Mouse (Mus musculus): ENCODE measurements around the gene Dusp16.

Gene Dusp16

DNA sequence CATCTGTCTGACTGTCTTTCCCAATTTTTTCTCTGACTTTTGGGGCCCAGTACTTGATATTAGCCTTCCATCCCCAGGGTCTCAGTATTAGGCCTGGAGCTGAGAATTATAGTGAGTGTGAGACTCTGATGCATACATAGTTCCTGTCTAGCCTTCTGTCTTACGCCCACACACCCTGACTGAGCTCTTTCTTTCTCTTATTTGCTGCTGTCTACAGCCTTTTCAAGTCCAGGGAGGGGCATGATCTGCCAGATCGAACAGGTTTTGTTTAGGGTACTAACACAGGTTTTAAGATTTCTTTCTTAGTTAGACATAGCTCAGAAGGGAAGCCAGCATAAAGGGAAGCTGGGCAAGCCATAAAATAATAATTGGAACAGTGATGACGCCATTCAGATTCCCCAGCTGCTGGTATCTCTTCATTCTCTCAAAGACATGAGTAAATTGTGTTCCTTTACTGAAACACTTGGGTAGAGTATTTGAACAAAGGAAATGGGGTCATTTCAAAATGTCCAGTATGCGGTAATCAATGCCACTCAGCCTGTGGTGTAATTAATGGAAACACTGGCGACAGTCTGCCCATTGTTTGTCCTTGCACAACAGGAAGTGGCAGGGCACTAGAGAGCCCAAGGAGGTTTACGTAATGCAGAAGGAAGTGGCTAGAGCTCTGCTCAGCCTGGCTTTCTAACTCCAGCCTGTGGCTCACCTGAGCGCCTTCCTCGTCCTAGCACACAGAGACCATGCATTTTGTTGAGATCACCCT lies 91.8 kb downstream of the Dusp16 start:
- ChIA-PET POLR2A (interaction anchor here in 2 of 4 experiments (0.6 to 1.8 kb wide), 10 partner anchors 10 to 369 kb away, joined by 3 to 7 read pairs (median 4); no protein-coding TSS in a partner anchor), CTCF (interaction anchor here in 3 of 4 experiments (0.6 to 0.7 kb wide), 3 partner anchors 32 to 281 kb away, joined by 3 to 6 read pairs (median 4); partner anchors contain the start of gene Apold1 (in 1 of the 3))

DNA sequence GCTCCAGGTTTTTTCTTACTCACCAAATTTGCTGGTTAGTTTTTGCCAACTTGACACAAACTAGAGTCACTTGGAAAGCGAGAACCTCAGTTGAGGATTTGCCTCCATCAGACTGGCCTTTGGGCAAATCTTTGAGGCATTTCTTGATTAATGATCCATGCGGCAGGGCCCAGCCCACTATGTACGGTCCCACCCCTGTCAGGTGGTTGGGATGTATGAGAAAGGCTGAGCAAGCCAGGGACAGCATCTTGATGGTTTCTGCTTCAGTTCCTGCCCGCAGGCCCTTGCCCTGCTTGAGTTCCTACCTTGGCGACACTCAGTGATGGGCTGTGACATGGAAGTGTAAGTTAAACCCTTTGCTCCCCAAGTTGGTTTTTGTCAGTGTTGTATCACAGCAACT lies 94.2 kb downstream of the Dusp16 start:
- ChIA-PET CTCF (interaction anchor here in 1 of 4 experiments (0.6 to 1.3 kb wide), 2 partner anchors 31 to 39 kb away, joined by 5 to 7 read pairs; no protein-coding TSS in a partner anchor), POLR2A (interaction anchor here in 1 of 4 experiments (0.6 to 2.4 kb wide), 3 partner anchors 9 to 12 kb away, joined by 3 to 7 read pairs (median 5); no protein-coding TSS in a partner anchor)

DNA sequence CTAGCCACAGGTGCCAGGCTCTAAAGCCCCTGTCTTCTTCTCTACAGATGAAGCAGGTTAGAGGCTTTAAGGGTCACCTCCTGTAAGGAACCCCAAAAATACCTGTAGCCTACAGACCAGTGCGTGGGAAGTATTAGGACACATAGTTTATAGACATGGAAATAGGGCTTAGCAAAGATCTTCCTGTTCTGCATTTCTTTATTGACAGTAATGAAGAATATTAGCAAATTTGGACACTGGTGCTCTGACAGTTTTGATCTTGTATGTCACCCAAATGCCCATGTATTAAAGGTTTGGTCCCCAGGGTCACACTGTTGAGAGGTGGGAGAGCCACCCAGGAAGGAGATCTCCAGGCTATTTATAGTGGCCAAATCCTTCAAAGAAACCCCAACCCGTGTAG lies 95.9 kb downstream of the Dusp16 start:
- ChIA-PET CTCF (no interaction called here), POLR2A (interaction anchor here in 2 of 4 experiments (0.8 to 2.4 kb wide), 3 partner anchors 10 to 17 kb away, joined by 3 to 7 read pairs (median 3); no protein-coding TSS in a partner anchor)

DNA sequence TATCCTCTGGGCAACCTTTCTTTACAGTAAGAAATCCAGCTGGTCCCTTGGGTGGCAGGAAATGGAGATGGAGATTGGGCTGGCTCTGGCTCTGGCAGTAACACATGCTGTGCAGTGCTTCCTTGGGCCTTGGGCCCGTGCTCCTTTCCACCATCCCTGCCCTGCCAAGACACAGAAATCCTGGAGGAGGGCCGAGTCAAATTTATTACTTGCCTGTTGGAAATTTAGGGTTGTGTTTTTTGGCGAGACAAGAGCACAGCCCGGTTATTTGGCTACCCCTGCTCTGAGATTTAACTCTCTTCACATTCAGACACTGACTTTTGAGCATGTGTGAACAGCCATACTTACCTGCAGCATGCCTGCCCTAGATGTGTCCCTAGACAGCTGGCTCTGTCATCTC lies 96.3 kb downstream of the Dusp16 start:
- CTCF ChIA-PET = no interaction called here
- POLR2A ChIA-PET = interaction anchor here in 2 of 4 experiments (1.0 to 2.4 kb wide), 2 partner anchors 9 to 10 kb away, joined by 3 to 7 read pairs; no protein-coding TSS in a partner anchor

DNA sequence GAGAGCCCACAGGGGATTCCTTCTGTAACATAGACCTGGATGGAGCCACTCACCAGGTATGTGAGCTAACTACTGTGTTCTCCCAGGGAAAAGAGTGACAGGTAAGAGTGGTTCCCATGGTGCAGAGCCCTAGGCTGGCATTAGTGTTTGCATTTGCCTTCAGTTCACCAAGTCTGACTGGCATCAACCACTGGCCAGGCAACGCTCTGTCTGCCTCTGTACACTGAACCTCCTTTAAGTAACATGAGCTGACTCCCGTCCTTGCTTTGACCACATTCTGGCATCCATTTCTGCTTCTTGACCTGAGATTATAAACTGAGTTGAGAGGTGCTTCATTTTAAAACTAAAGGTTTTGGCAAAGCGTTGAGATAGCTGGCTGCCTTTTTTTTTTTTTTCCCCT lies 96.8 kb downstream of the Dusp16 start:
- ChIA-PET CTCF (no interaction called here), POLR2A (interaction anchor here in 2 of 4 experiments (0.5 to 1.0 kb wide), 2 partner anchors 9 to 279 kb away, joined by 3 read pairs; no protein-coding TSS in a partner anchor)

DNA sequence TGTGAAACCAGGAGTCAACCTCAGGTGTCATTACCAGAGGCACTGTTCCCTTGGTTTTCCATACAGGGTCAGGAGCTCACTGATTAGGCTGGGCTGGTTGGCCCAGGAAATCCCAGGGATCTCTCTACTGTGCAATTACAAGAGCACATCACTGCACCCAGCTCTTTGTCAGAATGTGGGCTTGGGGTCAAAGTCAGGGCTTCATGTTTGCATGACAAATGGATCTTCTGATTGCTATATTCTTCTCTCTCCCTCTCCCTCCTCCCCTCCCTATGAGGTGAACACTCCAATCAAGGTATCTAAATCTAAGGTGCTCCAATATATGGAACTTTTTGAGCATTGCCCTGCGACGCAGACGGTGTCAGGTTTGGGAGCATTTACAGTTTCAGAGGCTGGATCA lies 97.4 kb downstream of the Dusp16 start:
- POLR2A ChIA-PET = interaction anchor here in 2 of 4 experiments (0.5 to 1.3 kb wide), 2 partner anchors 11 to 278 kb away, joined by 3 read pairs; no protein-coding TSS in a partner anchor
- CTCF ChIA-PET = no interaction called here

DNA sequence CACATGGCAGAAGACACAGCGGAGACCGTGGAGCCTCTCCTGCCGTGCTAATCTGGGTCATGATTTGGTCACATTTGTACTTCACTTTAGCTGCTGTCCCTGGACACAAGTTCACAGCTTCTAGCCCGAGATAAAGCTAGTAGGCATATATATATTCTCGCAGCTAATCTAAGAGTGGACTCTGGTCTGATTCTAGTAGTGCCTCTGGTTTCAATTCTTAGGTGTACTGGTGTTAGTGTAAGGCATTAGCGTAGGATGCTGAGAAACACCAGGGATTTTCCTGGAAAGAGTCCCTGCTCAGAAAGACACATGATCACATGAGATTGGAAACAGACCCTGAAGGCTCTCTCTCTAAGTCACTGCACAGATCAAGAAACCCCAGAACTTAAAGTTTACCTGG lies 97.9 kb downstream of the Dusp16 start:
- ChIA-PET POLR2A (interaction anchor here in 1 of 4 experiments (0.6 to 1.3 kb wide), 2 partner anchors 12 to 216 kb away, joined by 3 to 7 read pairs; no protein-coding TSS in a partner anchor), CTCF (no interaction called here)

DNA sequence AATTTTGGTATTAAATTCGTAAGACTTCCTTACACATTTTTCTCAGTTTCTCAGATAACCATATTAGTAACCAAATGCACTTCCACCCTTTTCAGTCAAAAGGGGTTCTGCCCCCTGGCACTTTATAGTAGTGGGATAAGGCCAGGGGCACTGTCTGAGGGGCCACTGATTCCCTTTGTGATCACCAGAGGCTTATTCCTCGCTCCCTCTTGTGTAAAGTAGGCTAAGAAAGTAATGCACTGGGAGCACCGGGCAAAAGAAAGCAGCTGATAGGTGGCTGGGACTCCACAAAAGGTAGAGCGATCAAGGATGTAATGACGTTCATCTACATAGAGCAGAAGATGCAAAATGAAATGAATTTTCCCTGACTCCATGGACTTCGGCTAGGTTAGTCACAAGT lies 106.9 kb downstream of the Dusp16 start:
- ChIA-PET POLR2A (interaction anchor here in 2 of 4 experiments (0.6 to 2.4 kb wide), 10 partner anchors 7 to 213 kb away, joined by 3 to 7 read pairs (median 4); no protein-coding TSS in a partner anchor), CTCF (interaction anchor here in 1 of 4 experiments (1.1 kb wide), 1 partner anchor 22 kb away, joined by 3 read pairs; no protein-coding TSS in a partner anchor)

DNA sequence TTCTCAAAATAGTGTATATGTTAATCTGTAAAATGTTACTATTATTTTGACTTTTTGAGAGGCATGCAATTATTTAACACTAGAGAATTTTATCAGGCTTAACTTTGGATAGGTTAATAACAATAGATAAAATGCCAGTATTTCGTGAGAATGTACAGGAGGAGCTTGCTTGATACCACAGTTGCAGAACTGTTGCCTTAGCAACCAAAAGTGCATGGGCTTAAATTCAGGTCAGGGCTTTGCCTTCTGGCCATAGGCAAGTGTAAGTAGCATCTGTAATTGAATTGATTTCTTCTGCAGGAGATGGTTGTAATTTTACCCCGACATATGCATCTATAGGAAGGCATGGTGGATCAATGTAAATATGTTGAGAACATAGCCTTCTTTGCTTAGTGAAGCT lies 107.4 kb downstream of the Dusp16 start:
- POLR2A ChIA-PET = interaction anchor here in 2 of 4 experiments (0.8 to 2.2 kb wide), 5 partner anchors 11 to 214 kb away, joined by 3 to 6 read pairs (median 5); no protein-coding TSS in a partner anchor
- CTCF ChIA-PET = interaction anchor here in 1 of 4 experiments (1.1 kb wide), 1 partner anchor 22 kb away, joined by 3 read pairs; no protein-coding TSS in a partner anchor

DNA sequence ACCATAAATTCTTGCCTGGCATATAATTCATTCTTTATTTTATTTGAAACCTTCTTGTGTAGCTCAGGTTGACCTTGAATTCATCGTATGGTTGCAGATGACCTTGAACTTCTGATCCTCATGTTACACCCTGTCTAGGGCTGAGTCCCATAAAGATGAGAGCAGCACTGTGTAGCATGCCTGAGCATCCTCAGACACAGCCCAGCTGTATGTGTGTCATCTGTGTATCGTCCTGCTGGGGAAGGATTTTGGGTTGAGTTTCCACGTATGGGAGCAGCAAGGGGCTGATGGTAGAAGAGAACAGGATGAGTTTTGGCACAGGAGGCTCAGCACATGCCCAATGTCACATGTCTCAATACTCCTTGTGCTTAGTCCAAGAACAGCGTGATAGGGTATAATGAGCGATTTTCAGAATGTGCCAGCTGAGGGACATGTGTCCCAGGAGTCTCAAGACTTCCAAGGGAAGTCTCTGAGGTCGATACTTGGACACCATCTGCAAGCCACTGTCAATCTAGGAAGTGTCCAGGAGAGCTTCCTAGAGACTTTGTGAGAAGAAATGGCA lies 108.0 kb downstream of the Dusp16 start:
- POLR2A ChIA-PET = interaction anchor here in 2 of 4 experiments (1.1 to 2.2 kb wide), 5 partner anchors 10 to 214 kb away, joined by 3 to 6 read pairs (median 4); partner anchors contain the start of gene Gpr19 (in 1 of the 2)
- CTCF ChIA-PET = interaction anchor here in 1 of 4 experiments (0.6 kb wide), 1 partner anchor 263 kb away, joined by 3 read pairs; no protein-coding TSS in a partner anchor

DNA sequence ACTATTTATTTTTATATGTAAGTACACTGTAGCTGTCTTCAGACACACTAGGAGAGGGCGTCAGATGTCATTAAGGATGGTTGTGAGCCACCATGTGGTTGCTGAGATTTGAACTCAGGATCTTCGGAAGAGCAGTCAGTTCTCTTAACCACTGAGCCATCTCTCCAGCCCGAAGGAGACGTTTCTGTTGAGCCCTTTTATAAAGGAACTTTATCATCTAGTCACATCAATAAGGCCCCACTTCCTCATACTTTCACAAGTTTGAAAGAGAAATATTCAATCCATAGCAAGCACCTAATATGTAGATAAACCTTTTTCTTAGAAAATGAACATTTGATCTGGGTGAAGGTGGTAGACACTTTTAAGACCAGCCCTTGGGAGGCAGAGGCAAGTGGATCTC lies 113.1 kb downstream of the Dusp16 start:
- POLR2A ChIA-PET = interaction anchor here in 1 of 4 experiments (1.3 kb wide), 1 partner anchor 25 kb away, joined by 3 read pairs; no protein-coding TSS in a partner anchor
- CTCF ChIA-PET = interaction anchor here in 2 of 4 experiments (0.5 to 1.0 kb wide), 2 partner anchors 20 to 644 kb away, joined by 3 read pairs; no protein-coding TSS in a partner anchor

DNA sequence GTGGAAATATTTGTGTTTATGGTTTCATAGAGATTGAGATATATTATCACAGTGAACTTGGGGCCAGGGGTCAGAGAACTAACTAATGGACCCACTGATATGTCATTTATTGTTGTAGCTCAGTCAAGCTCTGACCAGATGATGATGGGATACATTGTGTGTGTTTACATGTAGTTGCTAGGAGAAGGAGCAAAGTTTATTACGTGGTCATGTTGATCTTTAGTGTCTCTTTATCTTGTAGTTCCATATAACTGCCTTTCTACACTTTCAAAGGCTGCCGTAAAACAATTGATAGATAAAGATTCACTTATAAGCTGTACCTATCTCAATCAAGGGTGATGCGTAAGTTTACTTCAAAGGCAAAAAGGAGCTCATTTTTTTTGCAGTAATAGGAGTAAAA lies 114.4 kb downstream of the Dusp16 start:
- POLR2A ChIA-PET = interaction anchor here in 3 of 4 experiments (0.5 to 1.3 kb wide), 5 partner anchors 8 to 336 kb away, joined by 3 to 6 read pairs (median 3); no protein-coding TSS in a partner anchor

DNA sequence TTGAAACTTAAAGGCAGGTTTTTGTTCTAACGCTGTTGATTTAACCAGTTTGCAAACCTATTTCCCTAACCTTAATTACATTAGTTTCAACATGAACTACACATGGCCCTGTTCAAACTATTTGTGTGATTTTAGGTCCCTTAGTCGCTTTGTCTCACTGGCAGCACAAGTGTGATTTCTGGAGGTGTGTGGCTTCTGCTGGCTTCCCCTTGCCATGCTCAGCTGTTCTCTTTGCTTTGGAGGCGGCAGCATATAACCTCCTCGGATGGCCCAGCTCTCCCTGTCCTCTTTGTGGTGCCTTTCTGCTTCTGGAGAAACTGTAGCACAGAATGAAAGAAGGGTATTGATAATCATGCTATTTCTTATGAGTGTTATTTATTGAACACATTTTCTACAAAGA lies 114.9 kb downstream of the Dusp16 start:
- CTCF ChIA-PET = interaction anchor here in 1 of 4 experiments (0.6 kb wide), 1 partner anchor 28 kb away, joined by 5 read pairs; no protein-coding TSS in a partner anchor
- POLR2A ChIA-PET = interaction anchor here in 1 of 4 experiments (0.5 kb wide), 1 partner anchor 336 kb away, joined by 6 read pairs; no protein-coding TSS in a partner anchor

More for the DNA sequence above, 114.4 kb downstream of the Dusp16 start:
- CTCF ChIA-PET = interaction anchor here in 3 of 4 experiments (0.5 to 0.7 kb wide), 5 partner anchors 10 to 63 kb away, joined by 3 to 5 read pairs (median 4); no protein-coding TSS in a partner anchor

DNA sequence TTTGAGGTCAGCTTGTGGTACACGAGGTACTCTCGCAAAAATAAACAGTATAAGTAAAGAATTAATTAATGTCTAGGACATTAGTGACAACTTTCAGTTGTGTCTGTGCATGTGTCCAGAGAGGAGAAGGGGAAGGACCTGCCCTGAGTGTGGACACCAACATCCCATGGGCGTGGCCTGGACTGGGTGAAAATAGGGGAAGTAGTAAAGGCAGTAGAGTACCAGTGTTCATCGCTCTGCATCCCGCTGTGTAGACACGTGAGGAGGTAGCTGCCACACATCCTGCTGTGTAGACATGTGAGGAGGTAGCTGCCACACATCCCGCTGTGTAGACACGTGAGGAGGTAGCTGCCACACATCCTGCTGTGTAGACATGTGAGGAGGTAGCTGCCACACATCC lies 118.7 kb downstream of the Dusp16 start:
- ChIA-PET CTCF (interaction anchor here in 1 of 4 experiments (0.6 kb wide), 1 partner anchor 184 kb away, joined by 3 read pairs; no protein-coding TSS in a partner anchor), POLR2A (interaction anchor here in 2 of 4 experiments (1.4 to 1.8 kb wide), 2 partner anchors 10 to 12 kb away, joined by 3 to 5 read pairs; no protein-coding TSS in a partner anchor)

DNA sequence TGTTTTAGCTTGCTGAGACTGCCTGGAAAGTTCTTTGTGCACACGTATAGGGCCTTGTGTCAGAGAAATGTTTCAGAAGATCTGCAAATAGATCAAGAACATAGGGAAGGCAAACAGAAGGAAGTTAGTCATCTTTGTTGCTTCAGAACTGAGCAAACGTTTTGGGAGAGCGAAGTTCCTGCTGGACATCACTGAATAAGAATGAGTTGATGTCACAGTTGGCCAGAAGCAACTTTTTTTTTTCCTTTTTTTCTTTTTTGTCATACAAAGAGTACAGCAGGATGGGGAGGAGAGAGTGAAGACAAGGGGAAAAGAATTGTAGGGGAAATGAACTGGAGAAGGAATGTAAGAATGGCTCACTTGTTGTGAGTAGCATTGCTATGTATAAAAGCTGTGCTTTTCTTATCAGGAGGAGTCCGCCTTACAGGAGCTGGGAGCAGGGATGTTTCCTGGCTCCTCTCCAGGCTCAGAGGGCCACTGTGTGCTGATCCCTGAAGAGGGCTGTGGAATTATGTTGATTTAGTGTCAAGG lies 121.5 kb downstream of the Dusp16 start:
- POLR2A ChIA-PET = no interaction called here
- CTCF ChIA-PET = interaction anchor here in 2 of 4 experiments (0.6 to 1.5 kb wide), 2 partner anchors 196 to 276 kb away, joined by 3 read pairs; no protein-coding TSS in a partner anchor

DNA sequence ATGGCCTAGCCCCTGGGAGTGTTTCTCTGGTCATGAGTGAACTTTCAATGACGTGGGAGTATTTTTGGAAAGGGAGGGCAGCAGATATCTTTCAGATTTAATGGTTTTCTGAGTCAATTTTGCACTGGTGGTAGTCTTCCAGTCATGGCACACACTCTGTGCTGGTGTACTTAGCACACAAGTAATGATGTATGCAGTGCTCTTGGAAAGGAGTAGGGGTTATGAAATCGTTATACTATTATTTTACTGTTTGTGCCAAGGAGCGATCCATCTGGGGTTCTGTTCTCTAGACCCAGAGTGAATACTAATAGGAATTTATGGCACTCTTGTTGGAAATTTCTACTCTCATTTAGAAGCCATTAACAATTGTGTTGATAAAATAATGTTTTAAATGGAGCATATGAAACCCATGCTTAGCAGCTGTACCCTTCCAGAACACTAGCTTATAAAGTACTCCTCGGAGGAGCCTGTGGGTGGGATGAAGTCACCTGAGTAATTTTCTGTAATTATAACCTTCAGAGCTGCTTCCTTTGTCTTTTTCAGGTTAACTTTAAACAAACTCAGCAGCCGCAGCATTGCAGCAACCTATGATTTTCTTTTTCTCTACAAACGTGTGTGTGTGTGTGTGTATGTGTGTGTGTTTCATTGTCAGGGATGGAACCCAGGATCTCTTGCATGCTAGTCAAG lies 123.1 kb downstream of the Dusp16 start:
- ChIA-PET CTCF (interaction anchor here in 1 of 4 experiments (1.2 kb wide), 1 partner anchor 194 kb away, joined by 5 read pairs; no protein-coding TSS in a partner anchor), POLR2A (interaction anchor here in 2 of 4 experiments (0.9 to 1.0 kb wide), 2 partner anchors 16 to 176 kb away, joined by 3 read pairs; no protein-coding TSS in a partner anchor)

DNA sequence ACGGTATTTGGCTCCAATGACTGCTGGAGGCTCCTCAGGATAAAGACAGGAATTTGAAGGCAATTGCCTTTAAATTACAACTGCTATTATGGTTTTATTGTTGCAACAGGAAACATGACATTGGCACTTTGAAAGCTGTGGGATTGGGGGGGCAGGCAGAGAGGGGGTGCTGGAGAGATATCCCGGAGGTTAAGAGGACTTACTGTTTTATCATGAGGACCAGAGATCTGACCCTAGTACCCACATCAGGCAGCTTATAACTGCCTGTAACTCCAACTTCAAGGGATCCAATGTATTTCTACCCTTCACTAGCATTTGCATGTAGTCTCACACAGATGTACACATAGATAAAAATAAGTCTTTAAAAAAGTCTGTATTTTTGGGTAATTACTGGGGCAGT lies 123.9 kb downstream of the Dusp16 start:
- ChIA-PET POLR2A (interaction anchor here in 1 of 4 experiments (0.6 kb wide), 1 partner anchor 75 kb away, joined by 3 read pairs; no protein-coding TSS in a partner anchor), CTCF (no interaction called here)
